Mouse (Mus musculus) CD4-positive helper T cell, adult 2 months (primary cell): ENCODE data around the gene Upk3a.

Experiments
- DNase-seq: peaks from one replicate; pipeline ENCODE4 v3.0.0-alpha.2; 2012; ENCODE audit warnings: low read depth, missing footprints, low spot score

Gene Upk3a

DNA sequence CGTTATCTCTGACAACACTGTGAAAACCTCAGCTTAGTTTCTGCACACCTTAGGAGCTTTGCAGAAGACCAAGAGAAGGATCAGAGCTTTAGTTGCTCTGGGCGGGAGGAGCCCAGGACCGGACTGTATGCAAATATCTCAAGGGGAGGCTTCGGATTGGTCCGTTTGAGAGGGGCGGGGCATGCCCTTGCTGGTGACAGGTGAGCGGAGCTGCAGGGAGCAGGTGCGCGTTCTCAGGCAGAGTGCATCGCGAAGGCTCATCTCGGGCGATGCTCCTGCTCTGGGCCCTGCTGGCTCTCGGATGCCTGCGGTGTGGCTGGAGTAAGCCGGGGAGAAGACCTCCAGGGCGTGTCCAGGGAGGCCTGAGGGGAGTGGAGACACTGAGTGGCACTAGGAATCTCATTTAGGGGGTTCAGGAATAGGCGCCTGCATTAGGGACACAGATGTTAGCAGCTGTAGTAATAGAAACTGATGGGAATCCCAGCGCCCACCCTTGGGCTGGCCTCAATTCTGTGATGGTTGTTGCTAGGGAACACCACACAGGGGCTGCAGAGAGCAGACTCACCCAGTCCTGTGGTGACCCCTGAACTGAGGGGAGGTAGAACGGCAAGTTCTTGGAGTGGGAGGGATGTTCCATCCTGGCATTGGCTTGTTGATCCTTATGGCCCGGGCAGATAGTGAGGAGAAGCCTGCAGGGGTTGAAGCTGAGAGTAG lies at the start of gene Upk3a:
Upk3a (plus strand) TSS at position 191 of the 714 bp plus-strand sequence.
- DNase-seq = no peak

DNA sequence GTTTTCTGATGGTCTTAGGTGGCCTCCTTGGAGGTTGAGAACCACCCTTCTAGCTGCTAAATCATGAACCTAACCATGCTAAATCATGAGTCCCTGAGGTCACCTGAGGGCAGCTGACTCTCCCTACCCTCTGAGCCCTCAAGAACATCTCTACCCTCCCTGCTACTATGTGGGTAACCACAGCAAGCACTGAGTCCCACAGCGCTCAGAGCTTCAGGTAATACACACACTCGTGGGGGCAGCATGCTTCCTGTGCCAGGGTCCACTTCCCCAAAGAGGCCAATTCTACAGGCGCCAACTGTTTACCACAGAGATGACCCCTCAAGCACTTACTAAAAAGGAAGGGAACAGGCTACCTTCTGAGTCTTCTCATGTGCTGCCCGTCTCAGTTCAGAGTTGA lies 48.4 kb upstream of the Upk3a start:
- no peak for DNase-seq

DNA sequence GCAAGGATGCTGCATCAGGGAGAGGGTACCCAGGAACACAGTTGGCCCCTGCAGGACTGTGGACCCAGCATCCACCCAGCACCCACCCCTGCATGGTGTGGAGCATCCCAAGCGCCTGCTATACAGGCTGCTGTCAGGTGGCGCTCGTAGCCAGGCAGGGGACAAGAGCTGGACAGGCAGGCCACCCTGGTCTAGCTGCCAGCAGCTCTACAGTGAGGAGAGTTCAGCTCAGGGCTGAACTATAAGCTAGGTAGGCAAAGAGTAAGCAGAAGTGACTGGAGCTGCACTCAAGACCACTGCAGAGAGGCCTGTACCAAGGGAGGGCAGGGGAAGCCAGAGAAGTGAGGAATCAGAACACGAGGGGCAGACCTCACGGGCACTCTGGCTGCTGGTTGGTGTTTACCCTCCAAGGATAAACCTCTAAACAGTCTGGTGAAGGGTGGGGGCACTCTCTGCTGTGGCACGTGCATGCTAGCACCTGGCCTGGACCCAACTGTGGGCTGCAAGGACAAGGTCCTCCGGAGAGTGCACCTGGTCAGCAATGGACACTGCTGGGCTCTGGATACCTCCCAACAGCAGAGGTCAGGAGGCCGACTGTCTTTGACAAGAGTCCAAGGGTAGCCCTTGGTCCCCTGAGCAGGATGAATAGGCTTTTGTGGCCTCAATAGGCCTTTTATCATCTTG lies 43.9 kb upstream of the Upk3a start:
- no peak for DNase-seq

DNA sequence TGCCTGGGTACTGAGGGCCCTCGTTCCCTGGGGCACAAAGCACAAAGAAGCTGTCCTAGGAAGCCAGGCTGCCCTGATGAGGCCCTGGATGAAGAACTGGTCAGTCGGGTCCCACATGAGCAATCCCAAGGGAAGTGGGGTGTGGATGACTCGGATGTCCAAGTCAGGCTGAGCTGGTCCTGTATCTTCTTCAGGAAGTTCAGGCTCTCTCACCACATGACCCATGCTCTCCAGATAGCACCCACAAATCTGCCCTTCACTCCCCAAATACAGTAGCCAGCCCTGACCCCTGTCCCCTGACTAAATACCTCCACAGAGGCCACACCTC lies 43.4 kb upstream of the Upk3a start:
- no peak for DNase-seq

DNA sequence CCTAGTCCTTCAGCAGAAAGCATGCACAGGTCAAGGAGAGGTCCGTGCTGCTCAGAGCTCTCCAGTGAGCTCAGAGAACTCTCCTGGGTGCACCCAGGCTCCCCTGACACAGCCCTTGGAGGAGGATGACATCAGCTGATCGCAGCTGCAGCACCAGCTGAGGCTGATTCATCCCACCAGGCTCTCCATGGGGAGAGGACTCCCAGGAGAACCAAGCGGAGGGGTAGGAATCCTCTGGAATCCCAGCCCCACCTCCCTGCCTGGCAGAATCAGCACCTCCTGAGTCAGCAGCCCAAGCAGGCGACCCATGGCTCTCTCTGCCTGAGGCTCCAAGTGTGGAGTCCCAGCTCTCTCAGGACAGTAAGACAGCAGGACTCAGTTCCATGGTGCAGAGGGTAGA lies 41.2 kb upstream of the Upk3a start:
- DNase-seq = no peak

DNA sequence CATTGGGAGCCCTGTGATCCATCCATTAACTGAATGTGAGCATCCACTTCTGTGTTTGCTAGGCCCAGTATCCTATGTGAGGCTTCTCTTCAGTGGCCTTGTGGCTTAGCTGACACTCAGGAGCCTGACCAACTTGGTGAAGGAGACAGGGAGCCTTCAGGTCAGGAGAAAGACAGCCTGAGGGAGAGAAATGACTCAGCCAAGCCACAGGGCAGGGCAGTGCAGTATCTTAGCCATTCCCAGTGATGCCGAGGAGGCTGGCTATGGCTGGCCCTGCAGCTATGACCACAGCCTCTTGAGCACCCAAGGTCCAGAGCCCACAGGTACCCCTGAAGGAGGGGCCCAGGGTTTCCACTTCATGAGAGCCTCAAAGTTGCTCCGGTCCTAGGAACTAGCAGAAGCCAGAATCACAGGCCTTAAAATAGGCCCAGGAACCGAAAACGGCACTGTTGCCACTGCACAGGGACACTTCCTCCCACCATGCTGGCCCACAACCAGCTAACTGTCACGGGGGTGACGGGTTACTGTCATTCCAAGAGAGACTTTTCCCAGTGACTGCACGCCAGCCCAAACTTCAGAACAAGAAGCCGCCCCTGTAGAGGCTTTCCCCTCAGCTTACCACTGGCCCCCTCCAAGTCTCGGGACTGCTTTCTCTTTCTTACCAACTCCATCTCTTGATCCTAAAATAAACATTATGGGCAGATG lies 35.2 kb upstream of the Upk3a start:
- no peak for DNase-seq

DNA sequence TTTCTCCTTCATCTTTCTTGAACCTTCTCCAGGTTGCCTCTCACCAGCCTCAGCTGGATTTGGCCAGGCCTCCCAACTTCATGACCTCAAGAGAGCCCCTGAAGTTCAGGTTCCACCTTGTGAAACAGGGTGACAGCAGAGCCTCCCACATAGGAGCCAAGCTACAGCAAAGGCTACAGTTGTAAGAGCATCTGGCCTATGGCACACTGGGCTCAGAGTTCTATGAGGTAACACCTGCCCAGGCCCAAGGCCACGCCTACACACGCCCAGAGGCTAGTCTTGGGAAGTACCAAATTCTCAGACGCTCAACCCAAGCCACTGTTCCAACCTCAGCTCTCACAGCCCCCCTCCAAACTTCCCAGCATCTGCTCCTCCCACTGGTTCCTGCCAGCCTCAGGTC lies 34.1 kb upstream of the Upk3a start:
- no peak for DNase-seq

DNA sequence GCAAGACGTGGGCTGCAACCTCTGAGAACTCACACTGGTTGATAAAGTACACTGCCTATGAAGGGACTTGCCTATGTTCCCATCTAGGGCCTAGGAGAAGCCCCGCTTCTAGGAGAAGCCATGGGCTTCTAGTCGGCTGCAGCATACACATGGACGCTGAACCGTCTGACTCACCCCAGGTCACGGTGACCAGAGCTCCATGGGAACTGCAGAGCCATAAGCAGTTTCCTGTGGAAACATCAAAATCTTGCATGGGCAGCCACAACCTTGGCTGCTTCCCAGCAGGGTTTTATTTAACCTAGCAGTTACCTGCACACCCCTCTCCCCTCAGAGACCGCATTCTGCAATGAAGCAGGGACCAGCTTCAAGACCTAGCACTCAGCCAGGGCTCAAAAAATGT lies 33.2 kb upstream of the Upk3a start:
- DNase-seq = no peak

DNA sequence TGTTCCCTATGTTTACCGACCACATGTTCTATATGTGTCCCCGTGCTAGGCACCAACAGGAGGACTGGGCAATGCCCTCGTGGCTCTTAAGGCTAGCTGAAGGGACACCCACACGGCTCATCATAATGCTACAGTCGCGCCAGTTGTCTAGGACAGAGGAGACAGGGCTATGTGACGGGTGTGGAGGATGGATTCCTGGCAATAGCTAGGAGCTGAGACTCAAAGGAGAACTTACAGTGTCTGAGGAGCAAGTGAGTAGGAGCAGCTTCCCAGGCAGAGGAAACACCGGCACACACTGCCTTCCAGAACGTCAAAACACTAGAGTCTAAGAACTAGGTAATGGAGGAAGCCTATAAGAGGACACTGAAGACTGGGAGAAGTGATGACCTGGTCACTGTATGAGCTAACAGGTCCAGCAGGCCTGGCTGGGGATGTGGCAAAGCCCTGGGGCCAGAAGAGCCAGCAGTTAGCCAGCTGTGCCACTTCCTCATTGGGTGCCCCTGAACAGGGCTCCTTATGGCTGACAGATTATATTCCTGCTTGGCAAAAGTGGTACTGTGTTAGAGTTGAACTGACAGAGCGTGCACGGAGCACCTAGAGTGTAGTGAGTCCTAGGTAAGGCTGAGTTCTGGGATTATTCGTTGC lies 31.3 kb upstream of the Upk3a start:
- DNase-seq = no peak

DNA sequence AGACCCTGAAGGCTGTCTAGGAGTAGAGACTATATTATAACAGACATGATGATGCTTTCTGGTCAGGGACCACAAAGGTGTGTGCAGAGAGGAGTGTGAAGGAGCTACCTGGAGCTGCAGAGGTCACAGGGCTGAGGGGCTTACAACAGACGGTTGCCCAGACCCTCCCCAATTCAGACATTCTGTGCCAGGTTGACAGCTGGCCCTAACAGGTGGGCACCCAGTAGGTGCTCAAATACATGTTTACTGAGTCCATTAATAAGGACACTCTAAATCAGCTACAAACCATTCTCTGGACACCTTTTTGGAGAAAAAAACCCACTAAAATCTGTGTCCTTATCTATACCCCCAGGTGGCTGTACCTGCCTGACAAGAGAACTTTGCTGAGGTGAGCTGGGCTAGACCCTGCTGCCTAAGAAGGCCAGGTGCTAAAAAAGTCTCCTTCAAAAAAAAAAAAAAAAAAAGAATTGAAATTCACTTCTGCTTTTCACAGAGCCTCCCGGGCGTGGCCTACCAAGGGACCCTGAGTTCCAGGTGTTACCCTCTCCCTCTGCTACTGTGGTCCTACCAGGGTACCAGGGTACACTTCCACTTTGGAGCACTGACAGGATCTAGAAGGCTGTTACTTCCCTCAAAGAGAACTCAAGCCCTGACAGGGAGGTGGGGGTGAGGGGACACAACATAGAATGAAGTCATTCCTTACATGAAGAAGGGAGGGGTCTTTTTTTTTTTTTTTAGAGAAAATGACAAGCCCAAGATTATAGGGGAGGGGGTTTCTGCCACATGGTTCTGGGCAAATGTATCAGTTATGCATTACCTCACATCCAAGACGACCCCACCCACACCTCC lies 30.5 kb upstream of the Upk3a start:
- DNase-seq = no peak

DNA sequence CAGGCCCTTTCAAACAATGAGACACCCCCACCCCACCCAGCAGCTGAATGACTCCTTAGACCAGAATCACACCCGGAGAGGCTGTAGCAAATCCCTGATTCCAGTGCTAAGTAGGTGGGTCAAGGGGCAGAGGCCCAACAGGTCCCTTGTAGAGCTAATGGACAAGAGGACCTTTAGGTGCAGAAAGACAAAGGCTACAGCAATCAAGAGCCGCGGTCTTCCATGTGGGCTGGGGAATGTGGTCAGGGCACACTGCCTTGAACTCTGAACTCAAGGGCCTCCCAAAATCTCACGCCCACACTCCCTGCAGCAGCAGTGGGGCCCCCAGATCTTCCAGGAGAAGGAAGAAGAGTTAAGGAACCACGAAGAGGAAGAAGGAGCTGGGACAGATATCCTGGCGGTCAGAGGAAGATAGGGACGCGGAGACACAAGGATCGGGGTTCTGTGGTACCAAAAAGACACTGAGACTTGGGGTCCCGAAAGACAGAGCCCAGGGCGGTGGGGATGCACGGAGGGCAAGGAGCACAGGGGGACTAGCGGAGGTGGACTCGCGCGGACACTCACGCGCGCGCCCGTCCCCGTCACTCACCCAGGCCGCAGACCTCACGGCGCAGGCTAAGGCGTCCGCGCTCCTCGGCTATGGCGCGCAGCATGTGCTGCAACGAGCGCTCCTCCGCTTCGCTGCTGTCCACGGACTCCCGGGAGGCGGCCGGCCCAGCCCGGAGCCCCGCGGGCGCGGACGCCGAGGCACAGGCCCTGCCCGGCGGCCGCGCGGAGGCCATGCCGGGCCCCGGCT lies 29.7 kb upstream of the Upk3a start:
- peak; percentile 59 for DNase-seq

DNA sequence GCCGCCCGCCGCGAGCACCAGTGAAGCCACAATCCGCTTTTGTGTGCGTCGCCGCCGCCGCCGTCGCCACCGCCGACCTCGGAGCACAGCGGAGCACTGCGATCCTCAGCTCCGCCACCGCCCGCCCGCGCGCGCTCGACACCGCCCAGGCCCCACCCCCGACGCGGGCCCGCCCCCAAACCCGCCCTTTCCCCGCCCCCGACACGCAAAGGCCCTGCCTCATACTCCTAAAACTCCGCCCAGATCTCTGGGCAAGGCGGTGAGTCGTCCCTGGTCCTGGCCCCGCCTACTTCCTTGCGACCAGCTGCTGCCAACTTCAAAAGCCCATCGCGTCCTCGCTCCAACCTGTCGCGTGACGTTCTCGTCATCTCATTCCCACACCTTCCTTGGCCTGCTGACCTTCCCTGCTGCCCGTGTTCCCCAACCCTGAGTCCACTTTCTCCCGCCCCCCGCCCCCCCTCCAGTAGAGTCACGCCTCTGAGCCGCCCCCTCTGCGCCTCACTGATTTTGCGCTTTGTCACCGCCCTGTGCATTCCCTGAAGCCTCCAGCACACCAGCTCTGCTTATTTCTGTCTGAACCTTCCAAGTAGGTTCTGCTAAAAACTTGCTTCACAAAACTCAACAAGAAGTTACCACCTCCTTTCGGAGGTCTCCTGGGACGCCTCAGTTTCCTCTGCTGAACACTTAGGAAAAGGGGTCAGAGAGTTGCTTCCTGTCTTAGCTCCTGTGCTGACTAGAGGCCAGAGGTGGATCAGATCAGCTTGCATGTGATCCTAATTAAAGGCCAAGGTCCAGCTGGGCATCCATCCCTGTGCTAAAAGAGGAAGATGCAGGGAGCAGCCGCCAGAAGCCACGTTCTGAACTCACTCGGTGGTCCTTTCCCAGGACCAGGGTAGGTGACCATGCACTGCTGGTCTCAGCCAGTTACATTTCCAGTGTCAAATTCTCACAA lies 28.8 kb upstream of the Upk3a start, which contains the start of gene 5031439G07Rik:
5031439G07Rik (minus strand) TSS at position 678 of the 952 bp plus-strand sequence.
- DNase-seq = peak; percentile 94

DNA sequence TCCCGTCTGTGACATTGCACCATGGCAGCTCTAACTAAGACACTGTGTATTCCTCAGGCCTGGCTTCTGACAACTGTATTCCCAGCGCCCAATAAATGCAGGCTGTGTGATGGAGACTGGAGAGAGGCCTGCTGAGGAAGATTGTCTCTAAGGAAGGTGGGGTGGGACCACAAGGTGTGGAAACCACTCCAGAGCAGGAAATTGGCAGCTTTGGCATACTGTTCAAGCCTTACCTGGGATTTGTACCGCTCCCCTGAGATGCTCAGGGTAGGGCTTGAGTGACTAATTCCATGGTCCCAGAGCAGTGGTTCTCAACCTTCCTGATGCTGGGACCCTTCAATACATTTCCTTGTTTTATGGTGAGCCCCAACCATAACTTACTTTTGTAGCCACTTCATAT lies 27.8 kb upstream of the Upk3a start:
- no peak for DNase-seq

DNA sequence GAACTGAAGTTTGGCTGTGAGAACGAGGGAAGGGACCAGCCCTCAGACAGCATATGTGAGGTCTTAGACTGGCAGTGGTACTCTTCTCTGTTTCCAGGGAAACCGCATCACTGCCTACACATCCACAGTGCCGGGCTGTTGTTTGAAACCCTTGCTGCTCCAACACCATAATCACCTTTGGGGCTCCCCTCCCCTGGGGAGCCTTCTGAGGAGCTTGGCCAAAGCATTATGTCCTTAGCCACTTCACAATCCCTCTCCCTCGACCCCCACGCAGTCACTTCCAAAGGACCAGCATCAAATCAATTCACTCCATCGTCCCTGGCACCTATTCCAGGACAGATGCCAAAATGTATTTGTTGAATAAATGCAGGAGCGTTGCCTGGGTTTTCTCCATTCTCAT lies 27.2 kb upstream of the Upk3a start:
- no peak for DNase-seq

DNA sequence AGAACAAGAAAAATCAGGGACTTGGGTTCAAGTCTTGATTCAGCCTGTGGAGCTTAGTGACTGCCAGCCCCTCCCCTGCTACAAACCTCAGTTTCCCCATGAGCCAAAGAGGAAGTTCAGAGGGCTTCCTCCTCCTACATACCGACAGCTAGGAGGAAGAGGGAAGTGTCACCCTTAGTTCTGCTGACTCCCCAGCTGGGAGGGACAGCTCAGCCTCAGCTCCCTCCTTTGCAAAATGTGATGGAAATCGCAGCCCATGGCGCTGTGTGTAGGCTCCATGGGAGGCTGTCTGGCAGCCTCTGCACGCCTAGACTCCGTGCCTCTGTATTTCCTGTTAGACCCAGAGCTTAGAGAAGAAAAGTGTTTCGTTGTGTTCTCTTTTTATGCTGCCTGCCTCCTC lies 22.4 kb upstream of the Upk3a start:
- DNase-seq = no peak

DNA sequence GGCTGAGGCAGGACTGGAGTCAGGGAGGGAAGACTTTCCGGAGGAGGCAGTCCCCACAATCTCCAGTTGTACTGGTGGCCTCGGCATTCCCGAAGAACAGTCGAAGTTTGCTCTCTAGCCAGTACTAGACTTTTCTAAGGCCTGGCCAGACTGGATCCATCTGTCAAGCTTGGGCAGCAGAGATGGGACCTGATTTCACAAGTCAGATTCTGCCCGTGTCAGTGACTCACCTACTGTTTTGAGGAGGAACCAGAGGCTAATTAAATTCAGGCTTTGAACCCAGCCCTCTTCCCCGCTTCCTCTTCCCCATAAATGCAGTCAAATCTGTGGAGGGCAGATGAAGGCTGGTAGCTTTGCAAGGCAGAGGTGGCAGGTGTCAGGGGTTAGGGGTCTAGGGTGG lies 21.9 kb upstream of the Upk3a start:
- DNase-seq = no peak

DNA sequence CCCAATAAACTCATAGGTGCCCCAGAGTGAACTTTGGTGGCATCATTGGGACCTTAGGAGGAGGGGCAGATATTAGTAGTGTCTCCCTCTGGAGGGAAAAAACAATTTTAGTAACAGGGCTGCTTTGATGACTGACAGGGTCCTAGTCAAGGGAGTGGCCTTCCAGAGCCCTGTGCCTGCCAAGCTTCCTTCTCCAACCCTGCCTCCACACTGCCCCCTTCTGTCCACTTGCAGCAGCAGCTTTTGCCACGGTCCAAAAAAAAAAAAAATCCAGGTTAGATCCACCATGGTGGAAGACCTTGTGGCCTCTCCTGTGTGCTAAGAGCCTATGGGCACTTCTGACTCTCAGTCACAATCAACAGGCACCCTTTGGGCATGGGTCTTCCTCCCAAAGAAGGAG lies 21.0 kb upstream of the Upk3a start:
- peak; percentile 53 for DNase-seq

DNA sequence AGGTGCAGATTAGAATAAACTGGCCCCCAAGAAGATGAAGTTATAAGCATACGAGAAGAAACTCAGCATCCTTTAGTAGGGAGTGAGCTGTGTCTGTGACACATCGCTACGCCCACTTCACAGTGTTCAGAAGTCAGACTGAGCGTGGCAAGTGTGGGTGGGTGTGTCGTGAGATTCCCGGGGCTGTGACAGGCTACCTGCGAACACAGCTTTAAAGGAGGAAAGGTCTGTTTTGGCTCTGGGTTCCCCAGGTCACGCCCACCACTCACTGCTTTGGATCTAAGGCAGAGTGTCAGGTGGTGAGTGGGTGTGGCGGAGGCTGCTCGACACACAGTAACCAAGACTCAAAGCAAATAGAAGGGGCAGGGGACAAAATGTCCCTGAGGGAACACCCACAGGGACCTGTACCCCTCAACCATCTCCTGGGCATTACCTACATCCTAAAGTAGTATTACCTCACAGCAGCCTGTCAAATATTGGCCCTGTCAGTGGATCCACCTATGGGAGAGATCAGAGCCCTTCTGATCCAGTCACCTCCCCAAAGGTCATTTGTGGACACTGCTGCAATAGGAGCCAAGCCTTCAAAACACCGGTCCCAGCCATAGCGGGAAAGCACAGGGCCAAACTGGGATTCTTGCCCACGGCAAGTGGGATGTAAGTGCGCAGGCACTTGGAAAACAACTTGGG lies 19.0 kb upstream of the Upk3a start:
- DNase-seq = no peak

DNA sequence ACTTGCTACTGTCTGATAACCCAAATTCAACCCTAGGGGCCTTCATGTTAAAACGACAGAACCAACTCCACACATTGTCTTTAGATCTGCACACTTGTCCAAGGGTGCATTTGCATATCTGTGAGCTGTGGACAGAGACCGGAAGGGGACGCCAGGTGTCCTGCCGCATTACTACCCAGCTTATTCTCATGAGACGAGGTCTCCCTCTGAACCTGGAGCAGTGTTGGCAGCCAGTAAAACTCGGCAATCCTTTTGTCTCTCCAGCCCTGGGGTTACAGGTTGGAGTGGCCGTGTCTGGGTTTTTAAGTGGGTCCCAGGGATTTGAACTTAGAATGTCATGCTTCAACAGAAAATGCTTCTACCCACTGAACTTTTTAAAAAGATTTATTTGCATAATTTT lies 17.0 kb upstream of the Upk3a start:
- DNase-seq = no peak
